Mouse (Mus musculus) G1E (cell line): ENCODE measurements around the gene Ccdc144b.

Experiments
- CTCF ChIP-seq: IDR thresholded peaks from 2 replicates; pipeline ENCODE4 v1.5.1; 2012; ENCODE audit warnings: low read depth, low read length, inconsistent platforms, mixed read lengths
- POLR2AphosphoS5 ChIP-seq: IDR thresholded peaks from 2 replicates; pipeline ENCODE4 v1.6.1; 2012; ENCODE audit warnings: low read depth, low read length, inconsistent platforms; ENCODE audit not compliant: insufficient replicate concordance

DNA sequence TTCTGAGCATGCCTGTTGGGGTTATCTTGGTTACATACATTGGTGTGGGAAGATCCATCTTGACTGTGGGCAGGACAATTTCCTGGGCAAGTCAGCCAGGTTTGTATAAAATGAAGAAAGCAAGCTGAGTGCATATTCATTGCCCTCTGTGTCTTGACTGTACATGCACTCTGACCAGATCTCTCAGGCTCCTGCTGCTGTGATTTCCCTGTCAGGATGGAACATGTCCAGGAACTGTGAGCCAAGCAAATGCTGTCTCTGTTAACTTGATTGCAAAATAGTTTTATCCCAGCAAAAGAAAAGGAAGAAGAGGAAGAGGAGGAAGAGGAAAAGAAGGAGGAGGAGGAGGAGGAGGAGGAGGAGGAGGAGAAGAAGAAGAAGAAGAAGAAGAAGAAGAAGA lies 8.8 kb downstream of the Ccdc144b start:
- TF ChIP-seq CTCF (no peak), POLR2AphosphoS5 (no peak)
